Mouse (Mus musculus): ENCODE data around the gene Zfp3.

Gene Zfp3

GRCm38 (mm10) chr11:70763936-70764808 lies at the start of gene Zfp3:
TSS of gene Zfp3 (plus strand) at chr11:70764209.
- peak; percentile 71 to 84 for DNase-seq (ENCODE audit: low spot score in 2 of 2)

DNA sequence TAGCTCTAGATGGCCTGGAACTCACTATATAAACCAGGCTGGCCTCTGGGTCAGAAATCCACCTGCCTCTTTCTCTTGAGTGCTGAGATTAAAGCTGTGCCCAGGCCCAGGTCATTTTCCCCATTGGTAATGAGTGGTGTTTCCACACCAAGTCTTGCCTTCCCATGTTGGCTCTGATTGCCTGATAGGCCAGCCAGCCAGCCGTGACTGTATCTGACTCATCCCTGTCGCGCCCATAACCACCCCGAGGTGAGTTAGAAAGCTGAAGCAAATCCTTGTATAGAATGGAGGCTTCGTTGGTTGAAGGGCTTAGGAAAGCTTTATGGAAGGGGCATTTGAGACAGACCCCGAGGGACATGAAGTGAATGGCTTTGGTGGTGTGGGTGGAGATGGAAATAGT lies 48.2 kb upstream of the Zfp3 start:
- no peak for DNase-seq (ENCODE audit: low spot score in 2 of 2)

- DNase-seq (ENCODE audit: low spot score in 2 of 2), result no peak
Measured at GRCm38 (mm10) chr11:70718481-70718880, 45.5 kb upstream of the Zfp3 start.

DNA sequence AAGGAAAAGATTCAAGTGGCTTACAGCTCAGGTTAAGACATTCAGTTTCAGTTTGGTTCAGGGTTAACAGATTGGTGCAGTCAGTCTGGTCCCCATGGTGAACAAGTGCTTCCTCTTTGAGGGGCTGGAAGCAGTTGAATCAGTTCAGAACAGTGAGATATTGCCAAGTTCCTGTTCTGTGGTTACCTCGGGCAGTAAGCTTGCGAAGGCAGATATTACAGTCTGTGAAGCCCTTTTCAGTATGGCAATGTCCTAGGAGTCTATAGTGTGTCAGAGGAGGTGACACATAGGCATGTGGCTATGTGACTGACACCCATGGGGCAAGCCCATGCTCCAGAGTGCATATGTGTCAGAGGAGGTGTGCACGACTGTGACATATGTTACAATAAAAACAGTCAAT lies 43.4 kb upstream of the Zfp3 start:
- DNase-seq (ENCODE audit: low spot score in 2 of 2), result no peak

DNA sequence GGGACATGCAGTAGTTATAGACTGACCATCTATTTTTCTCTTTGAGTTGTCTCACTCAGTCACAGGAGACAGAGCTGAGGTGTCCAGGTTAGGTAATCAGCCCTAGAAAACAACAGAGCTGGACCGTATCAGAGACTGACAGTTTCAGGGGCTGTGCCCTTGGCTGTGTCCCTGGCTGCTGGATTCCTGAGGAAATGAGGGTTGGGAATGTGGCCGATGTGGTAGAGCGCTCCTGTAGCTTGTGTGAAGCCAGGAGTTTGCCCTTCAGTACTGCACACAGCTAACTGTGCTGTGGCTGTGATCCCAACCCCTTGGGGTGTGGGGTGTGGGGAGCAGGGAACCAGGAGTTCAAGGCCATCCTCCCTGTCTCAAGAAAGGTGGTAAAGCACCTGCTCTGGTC lies 42.9 kb upstream of the Zfp3 start:
- no peak for DNase-seq (ENCODE audit: low spot score in 2 of 2)

DNA sequence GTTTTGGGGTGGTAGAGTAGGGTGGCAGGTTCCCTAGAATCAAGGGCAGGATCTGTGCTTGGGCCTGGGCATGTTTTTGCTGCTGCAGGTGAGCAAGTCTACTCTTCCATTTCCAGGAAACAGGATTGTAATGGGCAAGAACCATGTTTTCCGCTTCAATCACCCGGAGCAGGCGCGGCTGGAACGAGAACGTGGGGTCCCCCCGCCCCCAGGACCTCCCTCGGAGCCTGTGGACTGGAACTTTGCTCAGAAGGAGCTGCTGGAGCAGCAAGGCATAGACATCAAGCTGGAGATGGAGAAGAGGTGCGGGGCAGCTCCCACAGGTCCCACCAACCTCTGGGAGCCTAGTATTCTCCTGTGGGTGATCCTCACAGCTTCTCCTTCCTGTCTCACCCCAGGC lies 39.3 kb upstream of the Zfp3 start:
- DNase-seq (ENCODE audit: low spot score in 2 of 2), result no peak

DNA sequence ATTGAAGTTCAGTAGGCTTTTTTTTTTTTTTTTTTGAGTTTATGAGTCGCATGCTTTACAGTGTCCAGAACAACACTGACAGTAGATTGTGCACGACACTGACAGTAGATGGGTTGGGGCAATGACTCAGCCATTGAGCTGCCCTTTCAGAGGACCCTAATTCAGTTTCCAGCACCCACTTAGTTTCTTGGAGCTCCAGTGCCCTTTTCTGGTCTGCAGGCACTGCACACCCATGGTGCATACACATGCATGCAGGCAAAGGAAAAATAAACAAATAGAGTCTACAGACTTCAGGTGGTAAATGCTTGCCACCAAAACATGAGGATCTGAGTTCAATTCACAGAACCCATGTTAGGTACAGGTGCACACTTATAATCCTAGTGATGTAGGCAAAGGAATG lies 37.4 kb upstream of the Zfp3 start:
- DNase-seq (ENCODE audit: low spot score in 2 of 2), result no peak

- no peak for DNase-seq (ENCODE audit: low spot score in 2 of 2)
Measured at GRCm38 (mm10) chr11:70727385-70727784, 36.6 kb upstream of the Zfp3 start.

DNA sequence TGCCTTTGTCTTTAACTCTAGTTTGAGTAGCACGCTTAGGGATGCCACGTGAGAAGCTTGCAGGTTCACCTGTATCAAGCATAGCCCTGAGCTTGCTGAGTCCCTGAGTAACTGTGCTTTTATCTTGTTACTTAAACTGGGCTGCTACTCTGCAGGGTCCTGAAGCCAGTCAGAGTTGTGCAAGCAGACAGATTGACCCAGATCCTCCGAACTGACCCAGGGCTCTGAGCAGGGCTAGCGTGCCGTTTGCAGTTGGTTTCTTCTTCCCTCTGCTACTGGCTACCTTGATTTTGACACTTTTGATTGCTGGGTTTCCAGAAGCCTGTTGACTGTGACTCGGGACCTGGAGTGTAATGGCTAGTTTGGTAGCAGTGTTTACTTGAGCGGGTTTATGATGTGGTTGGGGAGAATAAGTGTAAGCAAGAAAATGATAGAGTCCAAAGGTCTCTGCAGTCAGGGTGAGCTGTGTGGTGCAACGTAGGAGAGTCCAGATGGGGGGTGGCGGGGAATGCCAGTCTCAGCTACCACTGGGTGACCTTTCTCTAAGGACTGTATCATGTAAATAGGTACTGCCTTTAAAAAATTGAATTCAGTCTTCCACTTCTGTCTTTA lies 33.5 kb upstream of the Zfp3 start:
- no peak for DNase-seq (ENCODE audit: low spot score in 2 of 2)

GRCm38 (mm10) chr11:70731178-70731577 lies 32.8 kb upstream of the Zfp3 start:
- DNase-seq (ENCODE audit: low spot score in 2 of 2), result peak; percentile 44 to 67

DNA sequence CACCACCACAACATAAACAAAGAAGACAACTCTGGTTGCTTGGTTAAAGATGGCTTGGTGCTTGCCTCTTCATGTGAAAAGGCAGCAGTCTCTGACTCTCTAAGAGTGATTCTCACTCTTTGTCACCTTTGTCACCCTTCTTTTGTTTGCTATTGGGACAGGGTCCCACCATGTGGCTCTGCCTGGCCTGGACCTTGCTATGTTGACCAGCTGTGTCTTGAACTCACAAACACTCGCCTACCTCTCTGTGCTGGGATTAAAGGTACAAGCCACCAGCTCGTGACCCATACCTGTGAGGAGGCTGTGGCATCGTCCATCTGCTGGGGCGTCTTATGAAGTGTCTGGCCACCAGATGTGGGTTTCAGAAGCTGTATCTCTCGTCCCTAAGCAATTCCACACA lies 30.8 kb upstream of the Zfp3 start:
- no peak for DNase-seq (ENCODE audit: low spot score in 2 of 2)

GRCm38 (mm10) chr11:70737749-70738148 lies 26.3 kb upstream of the Zfp3 start:
- no peak for DNase-seq (ENCODE audit: low spot score in 2 of 2)

GRCm38 (mm10) chr11:70741603-70742002 lies 22.4 kb upstream of the Zfp3 start:
- DNase-seq (ENCODE audit: low spot score in 2 of 2), result no peak

- no peak for DNase-seq (ENCODE audit: low spot score in 2 of 2)
Measured at GRCm38 (mm10) chr11:70742117-70742516, 21.9 kb upstream of the Zfp3 start.

DNA sequence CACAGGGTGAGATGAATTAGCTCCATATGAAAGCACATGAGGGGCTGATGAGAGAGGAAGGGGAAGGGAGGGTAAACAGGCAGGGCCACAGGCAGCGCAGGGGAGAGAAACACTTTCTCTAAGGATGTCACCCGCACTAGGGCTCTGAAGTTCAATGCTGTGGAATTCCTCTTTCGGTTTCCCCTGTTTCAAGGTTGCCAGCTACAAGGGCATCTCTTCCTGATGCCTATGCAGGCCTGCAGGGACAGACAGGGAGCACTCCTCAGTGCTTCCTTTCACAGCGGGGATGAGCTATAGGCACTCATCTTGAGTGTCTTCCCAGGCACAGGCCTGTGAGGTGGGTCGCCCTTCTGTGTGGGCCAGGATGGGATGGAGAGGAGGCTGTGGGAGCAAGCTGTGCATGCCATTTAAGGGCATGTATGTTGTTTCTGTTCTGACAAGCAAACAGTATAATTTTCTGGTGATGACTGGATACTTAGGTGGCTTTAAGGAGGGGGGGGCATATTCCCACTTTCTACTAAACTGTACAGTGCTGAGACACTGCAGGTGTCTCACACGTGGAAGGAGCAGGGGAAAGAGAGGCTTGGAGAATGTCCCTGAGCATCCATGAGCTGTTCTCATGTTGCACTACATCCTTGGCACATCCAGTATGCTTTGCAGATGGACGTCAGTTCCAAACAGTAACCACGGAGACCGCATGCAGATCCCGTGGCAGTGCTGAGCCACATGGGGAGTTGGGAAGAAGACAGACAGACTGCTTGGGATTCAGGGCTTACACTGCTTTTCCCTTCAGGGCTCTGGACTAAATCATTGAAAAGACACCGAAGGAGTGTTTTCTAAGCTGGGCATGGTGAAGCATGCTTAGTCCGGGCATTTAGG lies 21.2 kb upstream of the Zfp3 start:
- DNase-seq (ENCODE audit: low spot score in 2 of 2), result no peak

- no peak for DNase-seq (ENCODE audit: low spot score in 2 of 2)
Measured at GRCm38 (mm10) chr11:70745636-70746035, 18.4 kb upstream of the Zfp3 start.

- DNase-seq (ENCODE audit: low spot score in 2 of 2), result no peak
Measured at GRCm38 (mm10) chr11:70747876-70748545, 16.0 kb upstream of the Zfp3 start.

DNA sequence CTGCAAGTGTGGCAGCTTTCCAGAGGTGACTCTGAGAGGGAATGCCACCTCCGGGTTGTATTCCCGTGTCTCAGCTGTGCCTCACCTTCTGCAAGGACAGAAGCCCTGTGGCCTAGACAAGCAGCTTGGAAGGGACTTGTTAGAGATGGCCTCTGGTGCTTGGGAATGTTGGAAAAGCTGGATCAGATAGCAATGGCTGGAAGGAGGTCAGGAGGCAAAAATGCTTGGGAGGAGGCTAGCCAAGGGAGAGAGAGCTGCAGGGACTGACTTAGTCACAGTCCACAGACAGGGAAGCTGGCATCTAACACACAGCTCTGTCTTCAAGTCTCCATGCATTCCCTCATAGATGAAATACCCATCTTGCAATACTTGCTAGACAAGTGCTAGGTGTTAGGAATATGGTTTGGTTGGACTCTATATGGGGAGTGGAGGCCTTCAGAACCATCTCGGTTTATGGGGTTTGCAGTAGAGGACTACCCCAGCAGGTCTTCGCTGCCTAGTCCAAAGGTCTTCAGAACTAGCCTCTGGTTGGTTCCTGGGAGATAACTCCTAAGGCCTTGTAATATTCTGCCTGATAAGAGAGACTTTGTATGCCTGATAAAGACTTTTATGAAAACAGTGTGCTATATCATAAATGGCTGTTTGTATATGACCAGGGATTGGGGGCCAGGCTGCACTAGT lies 11.5 kb upstream of the Zfp3 start:
- DNase-seq (ENCODE audit: low spot score in 2 of 2), result no peak

DNA sequence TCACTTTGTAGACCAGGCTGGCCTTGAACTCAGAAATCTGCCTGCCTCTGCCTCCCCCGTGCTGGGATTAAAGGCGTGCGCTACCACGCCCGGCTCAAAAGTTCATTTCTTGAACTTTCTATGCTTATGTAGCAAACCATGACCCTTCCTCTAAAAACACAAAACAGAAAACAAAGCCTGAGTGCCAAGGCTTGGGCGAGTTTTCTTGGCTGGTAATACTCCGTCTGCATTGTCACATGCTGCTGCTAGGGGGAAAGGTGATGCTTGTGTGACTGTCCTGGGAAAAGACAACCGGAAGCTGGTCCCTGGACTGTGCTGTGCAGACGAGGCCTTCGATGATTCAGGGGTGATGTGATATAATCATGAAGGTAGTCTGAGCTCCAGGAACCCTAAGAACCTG lies 10.9 kb upstream of the Zfp3 start:
- DNase-seq (ENCODE audit: low spot score in 2 of 2), result no peak

DNA sequence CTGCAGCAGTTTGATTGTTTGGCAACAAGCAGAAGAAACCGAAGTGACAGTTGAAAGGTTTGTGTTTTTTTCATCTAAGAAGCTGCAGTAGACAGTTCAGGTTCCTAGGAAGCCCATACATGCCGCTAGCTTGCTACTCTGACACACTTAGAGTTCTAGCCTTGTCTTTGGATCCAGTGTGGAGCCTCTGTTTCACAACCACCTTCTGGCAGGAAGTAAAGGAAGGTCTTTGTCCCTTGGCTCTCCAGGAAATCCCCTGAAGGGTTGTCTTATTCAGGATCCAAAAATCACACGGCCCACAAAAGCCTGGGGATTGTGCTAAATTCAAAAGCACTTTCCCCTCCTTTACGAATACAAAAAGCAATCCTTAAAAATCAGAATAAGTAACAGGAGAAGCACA lies 9.5 kb upstream of the Zfp3 start:
- no peak for DNase-seq (ENCODE audit: low spot score in 2 of 2)

DNA sequence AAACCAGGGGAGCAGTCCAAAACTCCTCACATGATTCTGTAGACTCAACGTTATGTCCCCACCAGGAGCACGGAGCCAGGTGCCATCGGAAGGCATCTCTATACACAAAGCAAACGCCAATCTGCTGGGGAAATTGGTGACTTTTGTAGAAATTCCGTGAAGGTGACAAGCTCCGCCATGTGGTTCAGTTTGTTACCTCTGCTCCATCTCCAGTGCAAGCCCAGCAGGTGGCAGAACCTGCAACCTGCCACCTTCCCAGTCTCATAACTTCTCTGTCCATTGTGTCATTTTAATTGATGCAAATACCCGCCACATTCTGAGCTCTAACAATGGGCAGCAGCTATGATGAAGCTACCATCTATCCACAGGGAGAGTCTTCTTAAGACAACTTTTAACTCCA lies 9.1 kb upstream of the Zfp3 start:
- peak in 1 of 2 experiments; percentile 29 for DNase-seq (ENCODE audit: low spot score in 2 of 2)

Data from left cerebral cortex, adult 9 months (tissue).